Mouse (Mus musculus): ENCODE measurements at regions not wholly inside any gene's neighbourhood (a gene's known extent, or its start where the extent isn't known, plus 50 kb on each side); places are given as distances from the start of the nearest gene placed in this dataset.

DNA sequence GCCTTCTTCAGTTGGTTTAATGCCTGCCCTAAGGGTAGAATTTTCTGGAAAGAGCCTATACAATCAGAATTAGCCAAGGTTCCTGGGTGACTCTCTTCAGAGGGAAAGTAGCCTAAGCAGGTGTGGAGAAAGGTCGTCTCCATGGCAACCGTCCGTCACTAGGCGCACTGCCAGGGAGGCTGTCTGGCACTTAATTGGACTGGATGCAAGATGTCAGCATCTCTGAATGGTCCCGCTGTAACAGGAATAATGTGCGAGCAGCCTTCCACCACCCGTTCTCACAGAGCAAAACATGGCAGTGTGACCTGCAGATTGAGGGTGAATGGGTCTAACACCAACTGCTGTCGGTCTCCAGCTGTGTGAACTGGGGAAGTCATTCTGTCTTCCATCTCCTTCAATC lies 389.6 kb upstream of the Hnrnpa3 start:
- ATAC-seq (ENCODE audit: insufficient number of reproducible peaks, insufficient read depth, low FRiP score, low read depth): no peak
- no peaks in the 10 kb centered on the region for H3K36me3 ChIP-seq (ENCODE audit: control insufficient read depth, insufficient read depth, low read length)
- H3K27ac ChIP-seq (ENCODE audit: low read length): no peak overlapping the region
- H3K4me1 ChIP-seq (ENCODE audit: control insufficient read depth, insufficient read depth, low read length): no peaks in the 10 kb centered on the region
- WGBS: 55% methylated on average over 8 of the region's 8 CpGs
- no peaks in the 10 kb centered on the region for H3K27me3 ChIP-seq (ENCODE audit: control insufficient read depth, insufficient read depth, low read length)
- no peak overlapping the region for H3K4me3 ChIP-seq (ENCODE audit: low read depth, low read length)
- H3K9ac ChIP-seq (replicated peaks; ENCODE audit: low read depth, low read length): no peak overlapping the region
- H3K9me3 ChIP-seq (ENCODE audit: control insufficient read depth, low read depth, low read length): no peaks in the 10 kb centered on the region
- H3K4me2 ChIP-seq (replicated peaks; ENCODE audit: low read depth, low read length): no peak overlapping the region

DNA sequence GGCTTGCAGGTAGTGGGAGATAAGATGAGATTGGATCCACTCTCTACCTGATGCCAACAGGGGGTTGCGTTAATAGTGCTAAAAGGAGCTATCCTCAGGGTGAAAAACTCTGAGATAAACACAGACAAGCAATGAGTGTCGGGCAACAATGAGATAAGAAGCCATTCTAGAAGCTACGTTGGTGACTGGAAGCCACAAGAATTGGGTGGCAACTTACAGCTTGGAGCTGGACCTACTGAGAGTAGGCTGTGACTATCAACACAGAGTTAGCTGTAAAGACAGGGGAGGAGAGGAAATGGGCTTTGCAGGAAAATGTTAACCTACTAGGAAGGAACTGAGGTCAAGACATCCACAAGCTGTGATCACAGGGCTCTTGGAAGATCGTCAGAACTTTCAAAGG lies 388.9 kb upstream of the Hnrnpa3 start:
- no peak overlapping the region for H3K27ac ChIP-seq (ENCODE audit: low read length)
- H3K27me3 ChIP-seq (ENCODE audit: control insufficient read depth, insufficient read depth, low read length): no peaks in the 10 kb centered on the region
- 70% methylated on average over 4 of the region's 4 CpGs for WGBS
- no peak overlapping the region for H3K4me3 ChIP-seq (ENCODE audit: low read depth, low read length)
- H3K4me1 ChIP-seq (ENCODE audit: control insufficient read depth, insufficient read depth, low read length): no peaks in the 10 kb centered on the region
- no peak for ATAC-seq (ENCODE audit: insufficient number of reproducible peaks, insufficient read depth, low FRiP score, low read depth)
- H3K9me3 ChIP-seq (ENCODE audit: control insufficient read depth, low read depth, low read length): no peaks in the 10 kb centered on the region
- no peaks in the 10 kb centered on the region for H3K36me3 ChIP-seq (ENCODE audit: control insufficient read depth, insufficient read depth, low read length)
- H3K4me2 ChIP-seq (replicated peaks; ENCODE audit: low read depth, low read length): no peak overlapping the region
- no peak overlapping the region for H3K9ac ChIP-seq (replicated peaks; ENCODE audit: low read depth, low read length)

DNA sequence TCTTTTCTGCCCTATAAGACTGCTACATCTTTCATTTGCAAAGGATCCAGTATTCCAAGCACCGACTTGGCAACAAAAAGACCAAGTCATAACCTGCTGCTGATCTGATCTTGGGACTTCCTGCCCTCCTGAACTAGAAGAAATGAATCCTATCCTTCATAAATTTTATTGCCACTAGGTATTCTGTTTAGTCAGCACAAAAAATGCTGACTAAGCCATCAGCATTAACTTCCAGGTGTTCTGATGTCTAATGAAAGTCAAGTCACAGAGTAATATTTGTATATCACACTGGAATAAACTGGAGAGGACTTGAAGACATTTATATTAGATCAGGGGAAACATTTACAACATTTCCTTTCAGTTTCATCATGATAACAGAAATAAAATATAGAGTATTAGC lies 371.2 kb upstream of the Hnrnpa3 start:
- H3K9me3 ChIP-seq (ENCODE audit: control insufficient read depth, low read depth, low read length): no peaks in the 10 kb centered on the region
- no peak overlapping the region for H3K27ac ChIP-seq (ENCODE audit: low read length)
- no peaks in the 10 kb centered on the region for H3K36me3 ChIP-seq (ENCODE audit: control insufficient read depth, insufficient read depth, low read length)
- no peaks in the 10 kb centered on the region for H3K4me1 ChIP-seq (ENCODE audit: control insufficient read depth, insufficient read depth, low read length)
- H3K4me3 ChIP-seq (ENCODE audit: low read depth, low read length): no peak overlapping the region
- H3K4me2 ChIP-seq (replicated peaks; ENCODE audit: low read depth, low read length): no peak overlapping the region
- H3K27me3 ChIP-seq (ENCODE audit: control insufficient read depth, insufficient read depth, low read length): no peaks in the 10 kb centered on the region
- WGBS: 85% methylated on average over 1 of the region's 1 CpGs
- no peak overlapping the region for H3K9ac ChIP-seq (replicated peaks; ENCODE audit: low read depth, low read length)
- ATAC-seq (ENCODE audit: insufficient number of reproducible peaks, insufficient read depth, low FRiP score, low read depth): no peak

- 80% methylated on average over 2 of the region's 2 CpGs for WGBS
- H3K27ac ChIP-seq (ENCODE audit: low read length): no peak overlapping the region
- no peaks in the 10 kb centered on the region for H3K4me1 ChIP-seq (ENCODE audit: control insufficient read depth, insufficient read depth, low read length)
- H3K9me3 ChIP-seq (ENCODE audit: control insufficient read depth, low read depth, low read length): no peaks in the 10 kb centered on the region
- no peak overlapping the region for H3K4me3 ChIP-seq (ENCODE audit: low read depth, low read length)
- no peak for ATAC-seq (ENCODE audit: insufficient number of reproducible peaks, insufficient read depth, low FRiP score, low read depth)
- no peaks in the 10 kb centered on the region for H3K27me3 ChIP-seq (ENCODE audit: control insufficient read depth, insufficient read depth, low read length)
- no peaks in the 10 kb centered on the region for H3K36me3 ChIP-seq (ENCODE audit: control insufficient read depth, insufficient read depth, low read length)
- H3K9ac ChIP-seq (replicated peaks; ENCODE audit: low read depth, low read length): no peak overlapping the region
- no peak overlapping the region for H3K4me2 ChIP-seq (replicated peaks; ENCODE audit: low read depth, low read length)
Observed at GRCm38 (mm10) chr2:75291674-75292073, 367.4 kb upstream of the Hnrnpa3 start.

DNA sequence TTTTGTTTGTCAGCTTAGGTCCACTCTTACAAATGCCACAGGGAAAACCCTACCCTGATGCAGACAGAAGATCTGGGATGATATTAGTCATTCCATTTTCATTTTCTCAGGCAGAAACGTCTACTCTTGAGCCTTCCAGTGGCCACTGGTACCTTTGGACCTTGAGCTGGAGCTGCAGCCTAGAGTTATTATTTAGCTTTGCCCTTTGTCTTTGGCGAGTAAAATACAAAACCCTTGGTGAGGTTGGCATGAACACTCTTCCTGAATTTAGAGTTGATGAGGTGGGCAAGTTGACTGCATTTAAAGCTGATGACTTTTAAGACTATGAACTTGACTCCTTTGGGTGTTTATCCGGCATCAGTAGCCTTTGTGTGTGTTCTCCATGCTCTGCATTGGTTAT lies 352.2 kb upstream of the Hnrnpa3 start:
- Histone ChIP-seq H3K4me2 (replicated peaks; ENCODE audit: low read depth, low read length) (no peak overlapping the region), H3K4me1 (ENCODE audit: control insufficient read depth, insufficient read depth, low read length) (no peaks in the 10 kb centered on the region), H3K4me3 (ENCODE audit: low read depth, low read length) (no peak overlapping the region), H3K9me3 (ENCODE audit: control insufficient read depth, low read depth, low read length) (no peaks in the 10 kb centered on the region), H3K36me3 (ENCODE audit: control insufficient read depth, insufficient read depth, low read length) (no peaks in the 10 kb centered on the region), H3K9ac (replicated peaks; ENCODE audit: low read depth, low read length) (no peak overlapping the region), H3K27me3 (ENCODE audit: control insufficient read depth, insufficient read depth, low read length) (no peaks in the 10 kb centered on the region), H3K27ac (ENCODE audit: low read length) (no peak overlapping the region)
- no peak for ATAC-seq (ENCODE audit: insufficient number of reproducible peaks, insufficient read depth, low FRiP score, low read depth)
- WGBS: 79% methylated on average over 3 of the region's 3 CpGs

DNA sequence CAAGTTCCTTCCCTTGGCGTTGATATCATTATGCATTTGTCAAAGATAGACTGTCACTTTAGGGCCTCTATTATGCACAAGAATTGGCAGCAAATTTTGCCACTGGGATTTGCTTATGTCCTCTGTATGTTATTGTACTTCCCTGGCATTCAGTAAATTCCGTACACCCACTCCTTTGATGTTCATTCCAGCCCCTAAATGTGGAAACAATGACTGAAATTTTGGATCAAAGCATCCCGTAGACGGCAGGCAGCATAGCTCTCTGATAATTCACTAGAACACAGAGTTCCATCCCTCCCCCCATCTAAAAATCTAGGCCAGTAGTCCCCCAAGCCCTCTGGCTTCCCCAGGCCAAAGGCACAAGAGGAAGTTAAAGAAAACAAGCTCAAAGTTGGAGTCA lies 347.9 kb upstream of the Hnrnpa3 start:
- 65% methylated on average over 4 of the region's 4 CpGs for WGBS
- Histone ChIP-seq H3K36me3 (ENCODE audit: control insufficient read depth, insufficient read depth, low read length) (no peaks in the 10 kb centered on the region), H3K27ac (ENCODE audit: low read length) (no peak overlapping the region), H3K4me1 (ENCODE audit: control insufficient read depth, insufficient read depth, low read length) (no peaks in the 10 kb centered on the region), H3K9me3 (ENCODE audit: control insufficient read depth, low read depth, low read length) (no peaks in the 10 kb centered on the region), H3K4me3 (ENCODE audit: low read depth, low read length) (no peak overlapping the region), H3K27me3 (ENCODE audit: control insufficient read depth, insufficient read depth, low read length) (no peaks in the 10 kb centered on the region), H3K9ac (replicated peaks; ENCODE audit: low read depth, low read length) (no peak overlapping the region), H3K4me2 (replicated peaks; ENCODE audit: low read depth, low read length) (no peak overlapping the region)
- ATAC-seq (ENCODE audit: insufficient number of reproducible peaks, insufficient read depth, low FRiP score, low read depth): no peak

DNA sequence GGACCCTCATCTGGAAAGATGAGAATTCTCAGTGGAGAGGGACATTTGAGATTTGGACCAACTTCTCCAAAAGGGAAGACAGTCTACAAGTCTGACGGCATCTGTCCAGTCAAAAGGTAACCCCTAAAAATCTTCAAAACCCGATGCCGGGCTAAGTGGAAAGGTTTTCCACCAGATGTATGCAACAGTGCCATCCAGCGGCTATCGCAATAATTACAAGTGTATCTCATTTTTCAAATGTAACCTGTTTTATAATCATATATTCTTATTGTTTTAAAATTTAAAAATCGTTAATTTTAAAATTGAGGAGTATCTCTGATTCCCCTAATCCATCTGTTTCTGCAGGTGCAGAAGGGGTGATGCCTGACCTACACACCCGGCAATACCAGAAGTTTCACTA lies 346.8 kb upstream of the Hnrnpa3 start:
- H3K36me3 ChIP-seq (ENCODE audit: control insufficient read depth, insufficient read depth, low read length): no peaks in the 10 kb centered on the region
- H3K4me2 ChIP-seq (replicated peaks; ENCODE audit: low read depth, low read length): no peak overlapping the region
- H3K4me1 ChIP-seq (ENCODE audit: control insufficient read depth, insufficient read depth, low read length): no peaks in the 10 kb centered on the region
- WGBS: 13% methylated on average over 7 of the region's 7 CpGs
- no peaks in the 10 kb centered on the region for H3K27me3 ChIP-seq (ENCODE audit: control insufficient read depth, insufficient read depth, low read length)
- H3K9ac ChIP-seq (replicated peaks; ENCODE audit: low read depth, low read length): no peak overlapping the region
- ATAC-seq (ENCODE audit: insufficient number of reproducible peaks, insufficient read depth, low FRiP score, low read depth): no peak
- H3K9me3 ChIP-seq (ENCODE audit: control insufficient read depth, low read depth, low read length): no peaks in the 10 kb centered on the region
- H3K4me3 ChIP-seq (ENCODE audit: low read depth, low read length): no peak overlapping the region
- H3K27ac ChIP-seq (ENCODE audit: low read length): no peak overlapping the region

DNA sequence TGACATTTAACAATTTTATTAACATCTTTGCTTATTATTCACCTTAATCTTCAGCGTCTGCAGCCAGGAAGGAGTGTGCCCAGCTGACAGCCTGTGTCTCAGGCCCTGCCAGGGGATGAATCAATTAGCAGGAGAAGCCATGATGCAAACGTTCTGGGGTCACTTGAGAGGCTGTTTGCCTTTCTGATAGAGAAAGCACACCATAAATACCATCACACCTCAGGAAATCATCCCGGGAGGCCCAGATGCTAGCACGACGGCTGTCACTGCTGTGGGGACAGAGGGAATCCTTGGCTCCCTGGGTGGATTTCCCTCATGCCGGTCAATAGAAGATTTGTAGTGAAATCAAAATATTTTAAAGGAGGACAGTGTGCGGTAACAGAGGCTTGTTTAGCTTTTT lies 343.7 kb upstream of the Hnrnpa3 start:
- Histone ChIP-seq H3K27ac (ENCODE audit: low read length) (no peak overlapping the region), H3K4me3 (ENCODE audit: low read depth, low read length) (no peak overlapping the region), H3K4me1 (ENCODE audit: control insufficient read depth, insufficient read depth, low read length) (no peaks in the 10 kb centered on the region), H3K4me2 (replicated peaks; ENCODE audit: low read depth, low read length) (no peak overlapping the region), H3K9me3 (ENCODE audit: control insufficient read depth, low read depth, low read length) (no peaks in the 10 kb centered on the region), H3K9ac (replicated peaks; ENCODE audit: low read depth, low read length) (no peak overlapping the region), H3K36me3 (ENCODE audit: control insufficient read depth, insufficient read depth, low read length) (no peaks in the 10 kb centered on the region), H3K27me3 (ENCODE audit: control insufficient read depth, insufficient read depth, low read length) (no peaks in the 10 kb centered on the region)
- no peak for ATAC-seq (ENCODE audit: insufficient number of reproducible peaks, insufficient read depth, low FRiP score, low read depth)
- WGBS: 33% methylated on average over 7 of the region's 7 CpGs

DNA sequence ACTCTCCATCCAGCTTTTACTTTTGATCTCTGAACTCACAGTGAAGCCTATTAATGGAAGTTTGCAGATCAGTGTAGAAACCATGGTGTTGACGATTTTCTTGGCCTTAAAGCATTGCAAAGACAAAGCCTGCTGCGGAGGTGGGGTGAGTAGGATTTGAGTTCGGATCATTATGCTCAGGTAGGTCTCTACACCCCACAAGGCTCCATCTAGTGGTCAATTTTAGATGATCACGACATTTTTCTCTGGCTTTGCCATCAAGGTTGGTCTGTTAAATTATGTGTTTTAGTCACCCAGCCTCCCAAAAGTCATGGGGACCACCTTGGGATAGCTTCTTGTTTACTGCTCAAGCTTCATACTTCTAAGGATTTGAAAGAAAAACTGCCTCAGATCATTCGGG lies 340.9 kb upstream of the Hnrnpa3 start:
- ATAC-seq (ENCODE audit: insufficient number of reproducible peaks, insufficient read depth, low FRiP score, low read depth): no peak
- no peaks in the 10 kb centered on the region for H3K27me3 ChIP-seq (ENCODE audit: control insufficient read depth, insufficient read depth, low read length)
- 64% methylated on average over 5 of the region's 5 CpGs for WGBS
- no peaks in the 10 kb centered on the region for H3K4me1 ChIP-seq (ENCODE audit: control insufficient read depth, insufficient read depth, low read length)
- H3K9me3 ChIP-seq (ENCODE audit: control insufficient read depth, low read depth, low read length): no peaks in the 10 kb centered on the region
- no peak overlapping the region for H3K27ac ChIP-seq (ENCODE audit: low read length)
- H3K36me3 ChIP-seq (ENCODE audit: control insufficient read depth, insufficient read depth, low read length): no peaks in the 10 kb centered on the region
- no peak overlapping the region for H3K4me3 ChIP-seq (ENCODE audit: low read depth, low read length)
- H3K4me2 ChIP-seq (replicated peaks; ENCODE audit: low read depth, low read length): no peak overlapping the region
- H3K9ac ChIP-seq (replicated peaks; ENCODE audit: low read depth, low read length): no peak overlapping the region

All from stomach, embryonic 14.5 days (tissue).